Mouse (Mus musculus) olfactory bulb, adult 2 months (tissue): ENCODE results near the gene Dusp22.

ENCODE experiments used
- CTCF ChIP-seq: fragments of 200-500 bp; IDR thresholded peaks from 2 replicates; pipeline ENCODE4 v1.5.1; 2012; ENCODE audit warnings: low read depth, mild to moderate bottlenecking, low read length, moderate library complexity; ENCODE audit not compliant: insufficient read depth
- POLR2A ChIP-seq: fragments of 200-500 bp; IDR thresholded peaks from 2 replicates; pipeline ENCODE4 v1.6.1; 2012; ENCODE audit warnings: mild to moderate bottlenecking, low read depth, low read length, moderate library complexity; ENCODE audit not compliant: insufficient read depth

DNA sequence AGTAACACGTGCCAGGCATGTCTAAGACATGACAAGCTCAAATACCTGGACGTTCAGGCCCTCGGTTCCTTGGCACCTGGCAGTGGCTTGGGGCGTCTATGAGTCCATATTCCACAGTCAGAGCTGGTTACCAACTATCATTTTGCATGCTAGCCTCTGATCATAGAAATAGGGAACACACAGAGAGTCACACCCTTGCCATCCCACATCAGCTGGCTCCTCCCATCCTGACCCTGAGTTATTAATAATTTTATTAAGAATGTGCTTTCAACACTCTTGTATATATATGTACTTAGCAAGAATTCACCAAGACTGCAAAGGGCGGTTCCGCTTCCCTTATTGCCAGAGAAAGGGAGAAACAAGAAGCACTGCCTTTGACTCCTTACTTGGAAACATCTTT, 54.8 kb downstream of the Dusp22 start:
- TF ChIP-seq CTCF, result no peak
- no peak for TF ChIP-seq POLR2A
